Comparison of ENCODE assay signal across 8 mouse cellular contexts in the genomic region with DNA sequence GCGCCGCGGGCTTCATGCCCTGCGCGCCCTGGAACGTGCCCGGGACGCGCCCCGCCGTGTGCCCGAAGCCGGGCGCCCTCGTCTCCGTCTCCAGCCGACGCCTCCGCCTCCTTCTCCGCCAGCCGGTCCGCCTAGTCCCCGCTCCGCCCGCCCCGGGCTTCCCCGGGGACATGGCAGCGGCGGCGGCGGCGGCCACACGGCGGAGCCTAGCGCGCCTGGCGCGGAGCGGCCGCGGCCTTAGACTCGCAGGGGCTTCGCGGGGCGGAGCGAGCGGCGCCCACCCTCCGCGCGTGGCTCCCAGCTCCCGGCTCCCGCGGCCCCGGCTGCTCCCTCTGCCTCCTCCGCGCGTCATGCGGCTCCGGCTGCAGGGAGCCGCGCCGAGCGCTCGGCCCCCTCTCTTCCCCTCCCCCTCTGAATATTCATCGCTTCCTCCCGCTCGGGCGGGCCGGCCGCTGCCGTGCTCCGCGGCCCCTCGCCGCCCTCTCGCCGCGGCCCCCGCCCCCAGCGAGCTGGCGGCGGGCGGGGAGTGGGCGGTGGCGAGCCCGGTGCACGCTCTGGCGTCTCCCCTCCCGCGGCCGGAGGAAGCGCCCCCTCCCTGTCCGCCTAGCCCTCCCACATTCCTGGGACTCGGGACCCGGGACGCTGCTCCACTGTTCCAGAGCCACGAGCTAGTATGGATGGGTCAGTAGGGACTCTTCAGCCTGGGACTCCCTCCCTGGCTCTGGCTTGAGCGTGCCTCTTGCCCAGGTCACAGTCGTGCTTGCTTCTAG. TPM values are rescaled to one million over a fixed set of nuclear protein-coding genes. Genes with fewer than 3 reads are reported as not detected.
DNase-seq lines count a peak whose midpoint lies in the region; ATAC-seq and TF ChIP-seq lines count a peak whose summit lies in the region.

A gene (minus strand): TSS at position 412 of the 770 bp plus-strand sequence.

- peak; percentile 86 for ATAC-seq in forebrain, postnatal 0 days
- peak; percentile 84 for ATAC-seq in lung, embryonic 15.5 days (ENCODE audit: borderline replicate concordance, extremely low read depth, low FRiP score, low TSS enrichment)
- ATAC-seq in neutrophil, adult 5-6 weeks (ENCODE audit: extremely low read depth, insufficient number of reproducible peaks, low FRiP score, poor library complexity, severe bottlenecking), result peak; percentile 13; the same call in 1 of the 2 replicates

- TF ChIP-seq RAD21 in MEL (IDR thresholded peaks at IDR 0.05; ENCODE audit: low read depth, low read length), result no peak

- peaks cover 38% of the 10 kb centered on the region in 2 experiments for H3K4me1 ChIP-seq in MEL (ENCODE audit: control insufficient read depth in 1 of 2, insufficient read depth in 2 of 2, low read length in 2 of 2)
- H3K4me1 ChIP-seq in cerebellum, adult 2 months (ENCODE audit: control insufficient read depth, insufficient read depth, low read length), result peaks cover 9% of the 10 kb centered on the region
- H3K4me1 ChIP-seq in forebrain, postnatal 0 days (ENCODE audit: insufficient read depth), result no peaks in the 10 kb centered on the region
- H3K4me1 ChIP-seq in lung, embryonic 15.5 days, result peaks cover 30% of the 10 kb centered on the region

- peaks cover 0 to 57% of the 10 kb centered on the region in 2 experiments; a peak in 2 of 4 replicates for H3K36me3 ChIP-seq in MEL (ENCODE audit: control insufficient read depth in 1 of 2, insufficient read depth in 2 of 2, low read length in 2 of 2)
- H3K36me3 ChIP-seq in forebrain, postnatal 0 days (ENCODE audit: insufficient read depth), result no peaks in the 10 kb centered on the region
- no peaks in the 10 kb centered on the region for H3K36me3 ChIP-seq in lung, embryonic 15.5 days

- TF ChIP-seq POLR2A in MEL (IDR thresholded peaks at IDR 0.05; ENCODE audit: control insufficient read depth in 1 of 2, insufficient read depth in 1 of 2, low read depth in 1 of 2, low read length in 2 of 2, poor library complexity in 1 of 2), result peak in 1 of 2 experiments; percentile 59; a peak in 1 of 4 replicates
- no peak for TF ChIP-seq POLR2A in cerebellum, adult 2 months (IDR thresholded peaks at IDR 0.05; ENCODE audit: borderline replicate concordance, insufficient read depth, low read length)

- TF ChIP-seq EP300 in MEL (IDR thresholded peaks at IDR 0.05; ENCODE audit: low read depth in 1 of 2, low read length in 2 of 2), result no peak; a peak in 1 of 4 replicates

- no peak for TF ChIP-seq CTCF in MEL (IDR thresholded peaks at IDR 0.05 in 2 of 3, conservative IDR thresholded peaks at IDR 0.05 in 1 of 3; ENCODE audit: control insufficient read depth in 1 of 3, insufficient read depth in 1 of 3, low read depth in 2 of 3, low read length in 3 of 3, poor library complexity in 1 of 3, severe bottlenecking in 1 of 3)
- TF ChIP-seq CTCF in cerebellum, adult 2 months (IDR thresholded peaks at IDR 0.05; ENCODE audit: borderline replicate concordance, insufficient read depth, low read depth, low read length), result no peak
- TF ChIP-seq CTCF in forebrain, postnatal 0 days (IDR thresholded peaks at IDR 0.05; ENCODE audit: low read depth), result no peak
- no peak for TF ChIP-seq CTCF in layer of hippocampus, adult 2 months (conservative IDR thresholded peaks at IDR 0.05)

- peak within 1 kb of the TSS; percentile 79 for H3K9ac ChIP-seq in MEL (ENCODE audit: control insufficient read depth, low read depth, low read length, poor library complexity, severe bottlenecking)
- peak within 1 kb of the TSS; percentile 89 for H3K9ac ChIP-seq in forebrain, postnatal 0 days
- H3K9ac ChIP-seq in lung, embryonic 15.5 days, result peak within 1 kb of the TSS; percentile 88

- peaks cover 28% of the 10 kb centered on the region for H3K79me2 ChIP-seq in MEL (ENCODE audit: control insufficient read depth, insufficient read depth, low read length, poor library complexity)

- no peaks in the 10 kb centered on the region for H3K9me3 ChIP-seq in MEL (replicated peaks; ENCODE audit: insufficient read depth, low read length)
- H3K9me3 ChIP-seq in forebrain, postnatal 0 days (ENCODE audit: low read length), result no peaks in the 10 kb centered on the region
- H3K9me3 ChIP-seq in lung, embryonic 15.5 days, result no peaks in the 10 kb centered on the region

- under 1% methylated on average over 87 of the region's 100 CpGs for WGBS in cerebellum, adult 2 months
- WGBS in forebrain, postnatal 0 days, result 7% methylated on average over 78 of the region's 100 CpGs
- WGBS in lung, embryonic 15.5 days, result under 1% methylated on average over 49 of the region's 100 CpGs

- peak; percentile 58 for DNase-seq in MEL (ENCODE audit: low read depth, low spot score)
- peak; percentile 77 to 81 for DNase-seq in cerebellum, adult 2 months
- peak; percentile 77 for DNase-seq in forebrain, postnatal 0 days
- peak; percentile 71 for DNase-seq in heart, postnatal 4 days
- peak; percentile 49 to 66 for DNase-seq in layer of hippocampus, adult 2 months (ENCODE audit: low spot score in 2 of 2)
- peak; percentile 54 for DNase-seq in thymus, postnatal 0 days (ENCODE audit: low spot score)

- H3K27ac ChIP-seq in MEL (ENCODE audit: control insufficient read depth, low read depth, low read length), result peak within 1 kb of the TSS; percentile 18; the same call in 1 of the 2 replicates
- H3K27ac ChIP-seq in cerebellum, adult 2 months (ENCODE audit: insufficient read depth, low read length), result peak within 1 kb of the TSS; percentile 97
- H3K27ac ChIP-seq in forebrain, postnatal 0 days (ENCODE audit: low read depth, low read length), result peak within 1 kb of the TSS; percentile 86
- H3K27ac ChIP-seq in layer of hippocampus, adult 2 months, result peak within 1 kb of the TSS; percentile 97
- peak within 1 kb of the TSS; percentile 90 for H3K27ac ChIP-seq in lung, embryonic 15.5 days

- no peaks in the 10 kb centered on the region for H3K27me3 ChIP-seq in MEL (ENCODE audit: control insufficient read depth in 1 of 2, insufficient read depth in 2 of 2, low read length in 2 of 2)
- H3K27me3 ChIP-seq in cerebellum, adult 2 months (ENCODE audit: control insufficient read depth, insufficient read depth, low read length), result no peaks in the 10 kb centered on the region
- no peaks in the 10 kb centered on the region for H3K27me3 ChIP-seq in forebrain, postnatal 0 days (ENCODE audit: insufficient read depth, low read length)
- H3K27me3 ChIP-seq in lung, embryonic 15.5 days, result peaks cover 3% of the 10 kb centered on the region; the same call in 1 of the 2 replicates

- H3K4me2 ChIP-seq in forebrain, postnatal 0 days (ENCODE audit: low read depth), result peak within 1 kb of the TSS; percentile 88
- H3K4me2 ChIP-seq in lung, embryonic 15.5 days, result peak within 1 kb of the TSS; percentile 99

- H3K4me3 ChIP-seq in MEL (ENCODE audit: control insufficient read depth in 1 of 2, insufficient read depth in 1 of 2, low read depth in 2 of 2, low read length in 2 of 2), result peak within 1 kb of the TSS; percentile 74 to 79
- H3K4me3 ChIP-seq in cerebellum, adult 2 months (replicated peaks; ENCODE audit: insufficient read depth, low read depth, low read length), result peak within 1 kb of the TSS; percentile 75
- peak within 1 kb of the TSS; percentile 92 for H3K4me3 ChIP-seq in forebrain, postnatal 0 days (ENCODE audit: low read depth, low read length)
- H3K4me3 ChIP-seq in layer of hippocampus, adult 2 months, result peak within 1 kb of the TSS; percentile 87
- H3K4me3 ChIP-seq in lung, embryonic 15.5 days, result peak within 1 kb of the TSS; percentile 62

TF ChIP-seq in MEL, 35 proteins besides CTCF, POLR2A, EP300 and RAD21:
- TF ChIP-seq RCOR1 (IDR thresholded peaks at IDR 0.05; ENCODE audit: low read depth, low read length) (no peak), TCF12 (IDR thresholded peaks at IDR 0.05; ENCODE audit: low read depth, low read length) (no peak), ZC3H11A (IDR thresholded peaks at IDR 0.05; ENCODE audit: low read depth, low read length) (no peak), NELFE (IDR thresholded peaks at IDR 0.05; ENCODE audit: low read depth, low read length) (peak; percentile 60), CHD2 (IDR thresholded peaks at IDR 0.05; ENCODE audit: low read length) (no peak), ELF1 (IDR thresholded peaks at IDR 0.05; ENCODE audit: low read depth, low read length) (no peak), MYB (IDR thresholded peaks at IDR 0.05; ENCODE audit: low read depth, low read length) (no peak), GABPA (IDR thresholded peaks at IDR 0.05; ENCODE audit: low read depth, low read length) (no peak), UBTF (IDR thresholded peaks at IDR 0.05; ENCODE audit: borderline replicate concordance, insufficient read depth, low read depth, low read length) (peak; percentile 60; the same call in 1 of the 2 replicates), MAZ (IDR thresholded peaks at IDR 0.05; ENCODE audit: low read depth, low read length) (no peak), SIN3A (IDR thresholded peaks at IDR 0.05; ENCODE audit: low read length) (peak; percentile 44), MXI1 (IDR thresholded peaks at IDR 0.05; ENCODE audit: low read depth, low read length) (peak; percentile 57), USF1 (IDR thresholded peaks at IDR 0.05; ENCODE audit: low read depth, low read length) (no peak), TAL1 (IDR thresholded peaks at IDR 0.05; ENCODE audit: low read length) (no peak), MAX (IDR thresholded peaks at IDR 0.05; ENCODE audit: low read length) (0 out of 2 replicates have a peak, but pooled peaks have one; percentile 9), HCFC1 (IDR thresholded peaks at IDR 0.05; ENCODE audit: low read depth, low read length) (no peak), CHD1 (IDR thresholded peaks at IDR 0.05; ENCODE audit: low read depth, low read length) (0 out of 2 replicates have a peak, but pooled peaks have one; percentile 27), GATA1 (IDR thresholded peaks at IDR 0.05; ENCODE audit: low read depth, low read length) (no peak), ZKSCAN1 (IDR thresholded peaks at IDR 0.05; ENCODE audit: low read depth, low read length) (no peak)

RNA-seq across cellular contexts. Expression of the gene that starts here (rescaled TPM):
- 10.0 and 10.2 TPM in 2 replicates for total RNA-seq in MEL (2012; rRNA removed)
- 1 to 10 TPM in 1 of 2 experiments, not detected in 1; 6.4 TPM for polyA plus RNA-seq in MEL (2012; ENCODE audit: insufficient read depth in 1 of 2, insufficient read length in 2 of 2, low read depth in 1 of 2, low replicate concordance in 2 of 2, missing spikeins in 1 of 2)
- 25.6 and 26.6 TPM in 2 replicates for polyA plus RNA-seq in cerebellum, adult 2 months (2012; rRNA removed)
- total RNA-seq in forebrain, postnatal 0 days (2014; rRNA removed), result 29.9 and 34.0 TPM in 2 replicates
- polyA plus RNA-seq in forebrain, postnatal 0 days (2015; fragmentation: Nextera tagmentation; extraction: Ambion mirVana), result 2.5 and 3.9 TPM in 2 replicates
- 1 to 10 TPM; 7.6 to 8.7 TPM for total RNA-seq in heart, postnatal 4 days (2021)
- 100 to 1,000 TPM; 128 to 130 TPM for total RNA-seq in layer of hippocampus, adult 2 months (2021)
- 3.4 TPM in 2 replicates for polyA plus RNA-seq in lung, embryonic 15.5 days (2015; fragmentation: Nextera tagmentation; extraction: Ambion mirVana)
- total RNA-seq in neutrophil, adult 5-6 weeks (2017), result 93.1 and 93.8 TPM in 2 replicates
- polyA plus RNA-seq in thymus, postnatal 0 days (2015; fragmentation: Nextera tagmentation; extraction: Ambion mirVana), result 1.6 and 1.7 TPM in 2 replicates

Comparison
In these comparisons a context has a peak if more than half of its experiments do, and no peak if none do; other contexts are left out.
1. Peak in every context shown above with its lines: DNase-seq, ATAC-seq, H3K4me3 ChIP-seq and H3K27ac ChIP-seq.
2. H3K27ac ChIP-seq: peak in every context shown above with its lines; median percentile 97 in cerebellum, adult 2 months; 97 in layer of hippocampus, adult 2 months; 90 in lung, embryonic 15.5 days; 86 in forebrain, postnatal 0 days; 18 in MEL.
3. ATAC-seq: peak in every context shown above with its lines; median percentile 86 in forebrain, postnatal 0 days; 84 in lung, embryonic 15.5 days; 13 in neutrophil, adult 5-6 weeks.